Mouse (Mus musculus) liver, adult 2 months (tissue): ENCODE measurements around the gene Ankrd35.

Experiments used
- CTCF ChIP-seq: fragments of 200-500 bp; IDR thresholded peaks from 2 replicates; pipeline ENCODE4 v1.5.1; 2011; ENCODE audit warnings: low read depth, low read length, control low read depth
- POLR2A ChIP-seq: fragments of 200-500 bp; IDR thresholded peaks from 2 replicates; pipeline ENCODE4 v1.6.1; 2011; ENCODE audit warnings: low read length, control low read depth; ENCODE audit not compliant: insufficient read depth; ENCODE audit errors: extremely low read depth

DNA sequence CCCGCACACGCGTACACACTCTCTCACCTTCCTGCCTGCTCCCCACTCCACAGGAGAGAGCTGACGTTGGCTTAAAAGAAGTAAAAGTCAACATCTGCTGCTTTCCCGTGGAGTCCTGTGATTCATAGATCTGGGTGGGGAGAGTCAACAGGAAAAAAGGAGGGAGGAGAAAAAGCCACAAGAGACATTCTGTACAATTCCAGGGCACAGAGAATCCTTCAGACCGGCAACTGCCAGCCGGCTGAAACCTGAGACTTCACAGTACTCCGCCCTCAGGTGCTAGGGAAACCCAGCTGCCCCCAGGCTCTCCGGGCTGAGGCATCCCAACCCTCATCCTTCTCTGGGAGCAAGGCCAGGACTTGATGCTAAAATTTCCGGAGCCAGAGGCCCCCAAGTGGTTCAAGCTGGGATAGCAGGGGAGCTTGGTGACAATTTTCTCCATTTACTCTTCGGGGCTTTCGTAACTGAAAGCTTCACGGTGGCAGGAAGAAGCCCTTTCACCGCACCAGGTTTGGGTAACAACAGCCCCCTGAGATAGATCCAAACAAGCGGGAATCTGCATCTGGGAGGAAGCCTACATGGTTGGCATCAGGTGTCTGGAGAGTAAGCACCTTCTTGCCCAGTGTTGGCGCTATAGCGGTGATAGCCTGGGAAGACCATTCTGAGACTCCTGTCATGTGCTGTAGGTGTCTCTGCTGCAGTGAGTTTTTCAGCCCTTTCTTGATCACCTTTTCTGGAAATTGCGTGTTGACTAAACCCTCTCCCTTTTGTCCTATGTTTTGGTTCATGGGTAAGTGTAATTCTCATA, 6.3 kb upstream of the Ankrd35 start:
- TF ChIP-seq CTCF: peak; percentile 73
- no peak for TF ChIP-seq POLR2A
